Comparison of ENCODE assay signal across 22 mouse cellular contexts in the genomic region with DNA sequence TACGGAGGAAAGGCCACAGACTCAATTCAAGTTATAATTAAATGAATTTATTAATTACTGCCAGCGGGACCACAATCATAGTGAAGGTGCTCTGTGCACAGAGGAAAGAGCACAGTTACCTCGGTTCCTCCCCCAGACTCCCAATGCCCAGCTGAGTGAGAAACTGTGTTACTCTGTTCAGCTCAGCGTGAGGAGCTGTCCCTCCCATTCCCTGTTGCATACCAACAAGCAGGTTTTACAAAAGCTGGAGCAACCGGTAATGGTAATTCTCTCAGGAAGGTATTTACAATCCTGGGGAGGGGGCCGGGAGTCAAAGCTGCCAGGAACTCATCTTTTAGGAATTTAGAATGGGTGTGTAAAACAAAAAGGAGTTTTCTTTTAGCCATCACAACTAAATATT.
DNase-seq lines count a peak whose midpoint lies in the region; ATAC-seq and TF ChIP-seq lines count a peak whose summit lies in the region.
"Had no signal": no experiment of that assay in that cellular context is flagged by ENCODE, and none has a peak within 500 bp of the region (broad histone marks: within the 10 kb centered on the region; RNA-seq: fewer than 3 reads in every experiment).

No protein-coding gene starts in this region.

- ATAC-seq in forebrain, embryonic 11.5 days (replicated peaks; ENCODE audit: low FRiP score): no peak
- no peak for ATAC-seq in forebrain, embryonic 13.5 days
- ATAC-seq in midbrain, embryonic 11.5 days (ENCODE audit: low FRiP score): no peak
- ATAC-seq in midbrain, postnatal 0 days (ENCODE audit: low FRiP score): no peak
- ATAC-seq: forebrain, embryonic 16.5 days; Patski had no signal

- peak; percentile 20 for DNase-seq in forebrain, embryonic 11.5 days (ENCODE audit: low spot score)
- peak; percentile 76 for DNase-seq in midbrain, embryonic 11.5 days (ENCODE audit: low spot score, missing footprints)
- no peak for DNase-seq in midbrain, postnatal 0 days (ENCODE audit: low spot score)
- peak; percentile 35 for DNase-seq in ES-E14 (ENCODE audit: low read depth, low spot score)
- DNase-seq in MN1 (ENCODE audit: low spot score): no peak
- no peak for DNase-seq in left cerebral cortex, adult 18-20 months (ENCODE audit: low spot score in 2 of 2)
- DNase-seq: adrenal gland, adult 8-10 months; adrenal gland, postnatal 36 days; cerebellum, adult 2 months; cerebellum, postnatal 10 days; gastrocnemius, postnatal 14 days; heart, adult 2 months; kidney, adult 11 months had no signal

- no peak overlapping the region for H3K4me3 ChIP-seq in forebrain, embryonic 11.5 days (ENCODE audit: low read depth, low read length)
- no peak overlapping the region for H3K4me3 ChIP-seq in forebrain, embryonic 13.5 days
- H3K4me3 ChIP-seq in midbrain, embryonic 11.5 days (ENCODE audit: low read depth, low read length): no peak overlapping the region
- H3K4me3 ChIP-seq in midbrain, postnatal 0 days (ENCODE audit: low read depth, low read length): no peak overlapping the region
- H3K4me3 ChIP-seq in ES-E14 (ENCODE audit: insufficient read depth in 1 of 2, low read depth in 1 of 2, low read length in 2 of 2, poor library complexity in 1 of 2, severe bottlenecking in 1 of 2): no peak overlapping the region
- H3K4me3 ChIP-seq: embryonic facial prominence, embryonic 15.5 days; erythroblast, embryonic 14.5 days; forebrain, embryonic 10.5 days; heart, adult 2 months; heart, embryonic 12.5 days; hindbrain, embryonic 15.5 days had no signal

- no peaks in the 10 kb centered on the region for H3K9me3 ChIP-seq in forebrain, embryonic 11.5 days (ENCODE audit: control insufficient read depth, low read length)
- H3K9me3 ChIP-seq in forebrain, embryonic 13.5 days (replicated peaks): no peaks in the 10 kb centered on the region
- no peaks in the 10 kb centered on the region for H3K9me3 ChIP-seq in midbrain, embryonic 11.5 days (ENCODE audit: control insufficient read depth, low read length)
- H3K9me3 ChIP-seq in midbrain, postnatal 0 days (ENCODE audit: low read length): no peaks in the 10 kb centered on the region
- H3K9me3 ChIP-seq in ES-E14 (ENCODE audit: control insufficient read depth, insufficient read depth, low read depth, low read length): no peaks in the 10 kb centered on the region
- H3K9me3 ChIP-seq: embryonic facial prominence, embryonic 15.5 days; forebrain, embryonic 10.5 days; heart, embryonic 12.5 days; hindbrain, embryonic 15.5 days had no signal

- H3K9ac ChIP-seq in forebrain, embryonic 11.5 days (ENCODE audit: low read length): no peak overlapping the region
- no peak overlapping the region for H3K9ac ChIP-seq in forebrain, embryonic 13.5 days
- H3K9ac ChIP-seq in midbrain, embryonic 11.5 days (ENCODE audit: low read length): no peak overlapping the region
- no peak overlapping the region for H3K9ac ChIP-seq in midbrain, postnatal 0 days (replicated peaks; ENCODE audit: low read length, poor library complexity, severe bottlenecking)
- H3K9ac ChIP-seq in ES-E14 (ENCODE audit: insufficient read depth, low read depth, low read length, poor library complexity, severe bottlenecking): no peak overlapping the region
- H3K9ac ChIP-seq: embryonic facial prominence, embryonic 15.5 days; heart, embryonic 12.5 days; hindbrain, embryonic 15.5 days had no signal

- no peak overlapping the region for H3K4me2 ChIP-seq in forebrain, embryonic 11.5 days (ENCODE audit: low read depth, low read length, severe bottlenecking)
- H3K4me2 ChIP-seq in forebrain, embryonic 13.5 days: no peak overlapping the region
- H3K4me2 ChIP-seq in midbrain, embryonic 11.5 days: no peak overlapping the region
- H3K4me2 ChIP-seq in midbrain, postnatal 0 days (ENCODE audit: low read depth, low read length, poor library complexity, severe bottlenecking): no peak overlapping the region
- H3K4me2 ChIP-seq: embryonic facial prominence, embryonic 15.5 days; heart, embryonic 12.5 days; hindbrain, embryonic 15.5 days had no signal

- 23% methylated on average over 6 of the region's 6 CpGs for WGBS in forebrain, embryonic 11.5 days
- WGBS in forebrain, embryonic 13.5 days: 25% methylated on average over 6 of the region's 6 CpGs
- 25% methylated on average over 6 of the region's 6 CpGs for WGBS in midbrain, embryonic 11.5 days
- WGBS in midbrain, postnatal 0 days: 35% methylated on average over 6 of the region's 6 CpGs

- peaks cover 2% of the 10 kb centered on the region; the same call in 1 of the 2 replicates for H3K4me1 ChIP-seq in forebrain, embryonic 11.5 days (replicated peaks; ENCODE audit: control insufficient read depth, insufficient read depth, low read length)
- peaks cover 25% of the 10 kb centered on the region for H3K4me1 ChIP-seq in forebrain, embryonic 13.5 days
- no peaks in the 10 kb centered on the region for H3K4me1 ChIP-seq in midbrain, embryonic 11.5 days (ENCODE audit: control insufficient read depth, insufficient read depth, low read length)
- H3K4me1 ChIP-seq in midbrain, postnatal 0 days (ENCODE audit: insufficient read depth, low read length): no peaks in the 10 kb centered on the region
- peaks cover 0 to 23% of the 10 kb centered on the region in 2 experiments for H3K4me1 ChIP-seq in ES-E14 (ENCODE audit: control insufficient read depth in 2 of 2, insufficient read depth in 2 of 2, low read length in 2 of 2, poor library complexity in 1 of 2)

- H3K27me3 ChIP-seq in forebrain, embryonic 11.5 days (ENCODE audit: control insufficient read depth, insufficient read depth, low read length): no peaks in the 10 kb centered on the region
- H3K27me3 ChIP-seq in forebrain, embryonic 13.5 days: no peaks in the 10 kb centered on the region
- peaks cover 4% of the 10 kb centered on the region; the same call in 1 of the 2 replicates for H3K27me3 ChIP-seq in midbrain, embryonic 11.5 days (ENCODE audit: control insufficient read depth, insufficient read depth, low read length)
- no peaks in the 10 kb centered on the region for H3K27me3 ChIP-seq in midbrain, postnatal 0 days (ENCODE audit: insufficient read depth, low read length)
- H3K27me3 ChIP-seq: CH12.LX; hindbrain, embryonic 15.5 days; Patski had no signal

- H3K36me3 ChIP-seq in forebrain, embryonic 11.5 days (ENCODE audit: control insufficient read depth, insufficient read depth, low read length): no peaks in the 10 kb centered on the region
- H3K36me3 ChIP-seq in forebrain, embryonic 13.5 days (ENCODE audit: poor library complexity, severe bottlenecking): no peaks in the 10 kb centered on the region
- H3K36me3 ChIP-seq in midbrain, embryonic 11.5 days (ENCODE audit: control insufficient read depth, insufficient read depth, low read length): no peaks in the 10 kb centered on the region
- H3K36me3 ChIP-seq in midbrain, postnatal 0 days (ENCODE audit: insufficient read depth, low read length): no peaks in the 10 kb centered on the region
- no peaks in the 10 kb centered on the region for H3K36me3 ChIP-seq in ES-E14 (ENCODE audit: control insufficient read depth, insufficient read depth, low read length, poor library complexity, severe bottlenecking)
- H3K36me3 ChIP-seq: embryonic facial prominence, embryonic 15.5 days; forebrain, embryonic 10.5 days; heart, embryonic 12.5 days; hindbrain, embryonic 15.5 days had no signal

- in situ Hi-C loops in ES-E14 (cut with MboI; ENCODE audit: low sequenced_read_pairs in 2 of 2, unreplicated experiment in 2 of 2): loop anchor here in 1 of 2 experiments (25.0 kb wide), 2 partner anchors 165 to 315 kb away; no protein-coding TSS in a partner anchor

- H3K27ac ChIP-seq in forebrain, embryonic 11.5 days (ENCODE audit: low read depth, low read length): no peak overlapping the region
- no peak overlapping the region for H3K27ac ChIP-seq in forebrain, embryonic 13.5 days
- no peak overlapping the region for H3K27ac ChIP-seq in midbrain, embryonic 11.5 days (ENCODE audit: low read depth, low read length)
- no peak overlapping the region for H3K27ac ChIP-seq in midbrain, postnatal 0 days (ENCODE audit: low read depth, low read length)
- no peak overlapping the region; the same call in 1 of the 2 replicates for H3K27ac ChIP-seq in ES-E14 (ENCODE audit: insufficient read depth, low read depth, low read length, poor library complexity, severe bottlenecking)
- H3K27ac ChIP-seq: embryonic facial prominence, embryonic 15.5 days; forebrain, embryonic 10.5 days; heart, adult 2 months; hindbrain, embryonic 15.5 days had no signal

- TF ChIP-seq CTCF in midbrain, postnatal 0 days (IDR thresholded peaks at IDR 0.05): no peak

TF ChIP-seq in ES-E14, 5 proteins besides CTCF, POLR2A, EP300 and RAD21:
- TF ChIP-seq ZC3H11A (IDR thresholded peaks at IDR 0.05; ENCODE audit: borderline replicate concordance, low read depth, low read length) (no peak), CHD2 (IDR thresholded peaks at IDR 0.05; ENCODE audit: low read depth, low read length) (0 out of 2 replicates have a peak, but pooled peaks have one; percentile 32)

Comparison
In these comparisons a context has a peak if more than half of its experiments do, and no peak if none do; other contexts are left out.
1. DNase-seq: peak in forebrain, embryonic 11.5 days (single experiment), midbrain, embryonic 11.5 days (single experiment) and ES-E14 (single experiment); none in midbrain, postnatal 0 days (single experiment), MN1 (single experiment) and left cerebral cortex, adult 18-20 months (0 of 2).